Mouse (Mus musculus) gastrocnemius, adult 8-10 months (tissue): ENCODE data around the gene Spg20. TPM values are rescaled to one million over a fixed set of nuclear protein-coding genes. Genes with fewer than 3 reads are reported as not detected.

Experiments
- DNase-seq, 2 experiments: peaks; one replicate each; pipeline ENCODE4 v3.0.0; 2022; ENCODE audit warnings: low spot score in 2 of 2
- total RNA-seq, 4 experiments: library from RNA; stranded (reverse); gene quantifications; 2 replicates each; pipeline ENCODE4 v1.2.4; 2022

Spg20 gene
- 10 to 100 TPM; 24.5 to 33.9 (median 30.1) TPM for total RNA-seq

DNA sequence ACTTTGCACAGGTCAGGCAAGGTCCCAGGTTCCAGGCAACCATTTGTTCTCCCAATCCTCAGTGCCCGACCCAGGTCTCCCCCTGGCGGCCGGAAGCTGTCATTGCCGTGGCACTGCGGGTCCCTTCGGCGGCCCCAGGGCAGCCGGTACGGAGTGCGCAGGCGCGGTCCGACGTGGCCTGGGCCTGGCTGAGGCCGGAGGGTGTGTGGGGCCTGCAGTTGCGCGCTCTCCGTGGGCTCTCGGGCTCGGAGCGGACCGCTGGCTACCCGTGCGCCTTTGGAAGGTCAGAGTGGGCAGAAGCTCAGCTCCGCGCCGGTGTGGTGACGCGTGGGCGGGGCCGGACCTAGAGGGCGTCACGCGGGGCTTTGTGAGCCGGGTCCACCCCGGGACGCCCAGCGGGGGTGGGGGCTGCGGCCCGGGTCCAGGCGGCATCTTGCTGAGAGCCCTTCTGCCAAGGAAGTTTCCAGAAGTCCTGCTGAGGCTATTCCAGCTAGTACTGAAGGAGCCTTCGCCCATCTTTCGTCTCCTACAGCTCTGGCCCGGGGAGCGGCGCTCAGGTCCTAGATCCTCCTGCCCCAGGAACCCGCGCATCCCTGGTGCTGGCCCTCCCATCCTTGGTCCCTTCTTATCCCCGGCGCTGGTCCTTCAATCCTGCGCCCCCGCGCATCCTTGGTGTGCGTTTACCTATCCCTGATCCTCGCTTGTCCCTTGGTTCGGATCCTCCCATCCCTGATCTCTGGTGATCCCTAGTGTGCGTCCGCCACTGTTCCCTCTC is at the start of gene Spg20:
Spg20 (plus strand) TSS at position 174 of the 775 bp plus-strand sequence.
- DNase-seq, result peak; percentile 93 to 94

DNA sequence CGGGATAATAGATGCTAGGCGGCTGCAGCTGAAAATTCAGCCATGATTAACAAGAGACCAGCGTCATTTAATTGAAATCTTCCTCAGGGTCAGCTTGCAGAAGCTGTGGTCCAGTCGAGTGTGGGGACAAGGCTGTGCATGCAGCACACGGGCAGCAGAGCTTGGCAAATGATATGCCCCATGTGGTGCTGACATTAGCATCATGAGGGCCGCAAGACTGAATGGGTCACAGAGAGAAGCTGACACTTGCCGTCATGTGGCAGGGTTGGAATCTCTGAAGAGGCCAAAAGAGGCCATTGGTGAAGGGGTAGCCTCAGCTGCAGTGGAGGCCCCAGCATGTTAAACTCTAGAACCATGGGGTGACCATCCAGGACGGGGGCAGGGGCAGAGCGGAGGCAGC is 49.3 kb upstream of the Spg20 start:
- no peak for DNase-seq

DNA sequence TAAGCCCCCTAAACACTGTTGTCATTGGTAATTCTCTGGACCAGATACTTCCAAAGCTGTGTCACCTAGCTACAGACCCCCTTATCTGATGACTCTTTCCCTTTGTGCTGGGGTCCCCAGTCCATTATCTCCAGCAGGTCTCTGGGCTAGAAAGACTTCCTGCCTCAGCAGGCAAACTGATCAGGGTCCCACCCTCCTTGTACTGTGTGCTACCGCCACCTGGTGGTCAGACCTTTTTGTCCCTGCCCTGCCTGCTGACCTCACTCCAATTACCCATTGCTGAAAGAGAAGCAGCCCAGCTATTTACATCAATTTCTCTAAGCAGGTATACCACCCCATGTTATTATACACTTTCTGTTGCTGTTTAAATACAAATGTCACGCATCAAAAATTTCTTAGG is 47.5 kb upstream of the Spg20 start:
- peak; percentile 14 to 18 for DNase-seq

DNA sequence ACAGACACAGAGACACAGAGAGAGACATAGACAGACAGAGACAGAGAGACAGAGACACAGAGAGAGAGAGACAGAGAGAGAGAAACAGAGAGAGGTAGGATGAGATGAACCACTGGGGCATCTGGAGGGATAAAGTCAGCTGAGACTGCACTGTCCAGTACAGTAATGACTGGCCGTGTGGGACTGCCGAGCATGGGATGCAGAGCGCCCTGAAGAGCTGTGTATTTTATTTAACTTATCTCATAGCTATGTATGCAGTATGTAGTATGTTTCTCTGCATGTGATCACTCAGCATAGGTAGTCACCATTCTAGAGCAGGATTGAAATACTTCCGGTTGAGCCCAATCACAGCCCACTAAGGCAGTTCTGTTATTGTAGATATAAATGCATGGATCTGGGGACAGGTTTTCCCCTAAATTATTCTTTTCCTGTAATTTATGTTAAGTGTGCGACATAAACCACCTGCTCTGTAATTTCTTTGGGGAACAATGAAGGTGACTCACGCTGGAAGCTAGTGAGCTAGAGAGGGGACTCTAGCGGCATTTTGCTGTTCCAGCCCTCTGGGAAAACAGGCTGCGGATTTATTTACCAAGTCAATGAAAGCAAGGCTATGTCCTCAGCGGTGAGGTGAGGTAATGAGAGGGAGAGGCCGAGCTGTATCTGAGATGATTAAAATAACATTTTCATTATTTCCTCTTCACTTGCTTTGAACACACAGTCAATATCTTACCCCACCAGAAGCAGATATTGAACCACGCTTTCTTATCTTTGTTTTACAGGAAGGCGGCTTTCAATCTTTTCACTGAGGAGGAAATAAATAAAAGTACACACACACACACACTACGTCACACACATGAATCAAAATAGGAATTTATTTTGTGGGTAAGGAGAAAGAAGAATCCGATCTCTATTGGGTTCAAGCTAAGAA is 45.9 kb upstream of the Spg20 start:
- no peak for DNase-seq

DNA sequence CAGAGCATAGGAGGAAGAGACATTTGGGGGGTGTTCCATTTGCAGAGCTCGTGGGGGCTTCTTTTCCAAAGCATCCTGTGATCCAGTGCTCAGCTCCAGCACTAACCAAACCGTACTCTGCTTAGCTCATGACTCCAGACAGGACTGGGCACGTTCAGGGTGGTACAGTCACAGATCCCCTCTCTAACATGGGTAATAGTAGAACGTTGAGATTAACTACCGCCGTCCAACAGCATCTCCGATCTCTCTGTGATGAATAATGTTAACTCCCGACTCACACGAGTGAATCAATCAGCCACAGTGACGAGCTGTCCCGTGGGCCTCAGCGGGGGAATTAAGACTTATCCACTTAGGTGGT is 45.3 kb upstream of the Spg20 start:
- no peak for DNase-seq

DNA sequence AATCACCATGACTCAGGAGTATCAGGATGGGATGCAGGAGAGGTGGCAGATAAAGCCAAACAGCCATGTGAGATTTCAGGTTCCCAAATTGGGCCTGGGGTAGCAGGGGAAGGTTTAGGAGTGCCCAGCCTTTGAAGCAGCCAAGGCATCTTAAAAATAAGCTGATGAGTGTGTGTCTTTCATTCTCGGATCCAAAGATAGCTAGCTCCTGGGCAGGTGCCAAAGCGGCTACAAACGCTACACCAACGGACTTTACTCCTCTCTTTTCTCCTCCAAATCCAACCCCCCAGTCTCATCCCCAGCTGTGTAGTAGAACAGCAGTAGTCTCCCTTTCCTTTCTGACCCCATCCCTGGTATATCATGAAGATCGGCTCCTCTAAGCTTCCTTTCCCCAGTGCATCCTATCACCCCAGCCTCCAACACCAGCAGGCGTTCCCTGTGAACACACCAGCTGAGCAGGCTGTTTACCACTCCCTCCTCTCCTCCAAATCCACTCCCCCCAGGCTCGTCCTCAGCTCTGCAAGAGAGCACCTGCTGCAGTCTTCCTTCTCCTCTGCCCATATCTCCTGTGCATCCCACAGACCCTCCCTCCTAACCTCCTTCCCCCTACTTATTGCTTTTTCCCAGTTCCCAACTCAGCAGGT is 44.0 kb upstream of the Spg20 start:
- no peak for DNase-seq

DNA sequence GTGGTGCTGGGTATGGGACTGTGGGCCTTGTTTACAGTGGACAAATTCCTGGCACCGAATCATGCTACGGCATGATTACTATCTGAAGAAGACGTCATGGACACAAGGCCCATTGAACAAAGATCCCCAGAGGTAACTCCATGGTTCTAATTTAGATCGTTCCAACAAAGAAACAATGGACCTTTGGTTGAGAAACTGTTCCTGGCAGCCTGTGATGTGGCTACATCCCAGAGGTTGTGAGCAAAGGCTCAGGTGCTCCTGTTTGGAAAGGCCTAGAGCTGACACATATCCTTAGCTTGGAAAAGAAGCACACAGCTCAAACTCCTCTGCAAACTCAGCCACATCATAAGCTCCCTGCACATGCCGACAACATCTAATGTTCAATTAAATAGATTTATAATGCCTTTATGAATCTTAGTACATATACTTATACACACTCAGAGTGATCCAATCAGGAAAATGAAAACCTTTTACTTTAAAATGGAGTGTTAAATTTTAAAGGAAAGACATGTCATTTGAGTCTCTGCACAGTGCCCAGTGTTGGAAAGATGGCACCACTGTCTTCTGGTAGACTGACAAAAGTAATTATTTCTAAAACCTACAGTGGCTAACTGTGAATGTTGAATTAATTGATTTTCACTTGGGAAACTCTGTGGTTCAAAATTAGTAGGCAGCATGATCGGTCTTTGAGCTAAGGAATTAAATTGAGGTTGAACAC is 37.2 kb upstream of the Spg20 start:
- DNase-seq, result no peak

DNA sequence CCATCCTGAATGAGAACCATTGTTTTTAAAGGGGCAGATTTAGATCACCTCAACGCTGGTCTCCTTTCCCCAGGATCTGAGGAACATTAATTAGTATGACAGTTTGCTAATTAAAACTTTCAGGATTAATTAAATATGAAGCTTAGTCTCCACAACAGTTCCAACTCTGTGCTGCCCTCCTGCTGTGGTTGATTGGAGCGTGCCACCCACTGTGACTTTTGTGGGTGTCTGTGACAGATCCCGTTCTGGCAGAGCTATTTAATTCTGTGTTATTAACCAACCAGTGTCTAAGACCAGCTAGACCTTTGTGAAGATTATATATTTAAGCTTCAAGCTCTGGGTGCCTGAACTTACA is 36.6 kb upstream of the Spg20 start:
- no peak for DNase-seq

DNA sequence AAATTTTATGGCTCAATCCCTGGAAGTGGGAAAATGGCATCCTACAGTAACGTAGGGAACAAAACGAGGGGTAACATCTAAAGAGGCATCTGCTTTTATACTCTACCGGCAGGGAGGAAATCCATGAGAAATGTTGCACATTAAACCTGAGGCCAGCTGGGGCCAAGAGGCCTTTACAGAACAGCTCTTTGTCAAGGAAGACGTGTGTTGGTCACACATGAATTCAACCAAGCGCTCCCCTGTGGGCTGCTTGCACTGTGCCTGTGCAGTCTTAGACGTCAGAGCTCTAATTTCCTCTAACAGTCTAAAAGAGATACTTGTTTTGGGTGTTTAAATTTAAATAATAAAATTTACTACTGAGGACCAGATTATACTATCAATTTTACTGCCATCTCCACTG is 33.7 kb upstream of the Spg20 start:
- no peak for DNase-seq

DNA sequence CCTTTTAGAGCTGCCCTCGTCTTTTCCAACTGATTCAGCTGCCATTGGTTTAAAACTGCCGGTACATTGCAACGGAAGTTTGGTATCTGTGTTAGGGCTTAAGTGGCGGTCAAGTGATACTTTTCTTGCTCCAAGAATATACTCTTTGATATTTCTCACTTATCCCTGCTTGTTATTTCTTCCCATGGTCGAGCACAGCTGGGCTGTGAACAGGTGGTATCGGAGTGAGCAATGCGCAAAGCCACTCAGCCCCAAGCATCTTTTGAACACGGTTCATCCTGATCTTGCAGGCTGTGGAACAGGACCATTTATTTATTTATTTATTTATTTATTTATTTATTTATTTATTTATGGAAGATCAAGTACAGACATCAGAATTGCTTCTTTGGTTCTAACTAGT is 32.3 kb upstream of the Spg20 start:
- DNase-seq, result no peak

DNA sequence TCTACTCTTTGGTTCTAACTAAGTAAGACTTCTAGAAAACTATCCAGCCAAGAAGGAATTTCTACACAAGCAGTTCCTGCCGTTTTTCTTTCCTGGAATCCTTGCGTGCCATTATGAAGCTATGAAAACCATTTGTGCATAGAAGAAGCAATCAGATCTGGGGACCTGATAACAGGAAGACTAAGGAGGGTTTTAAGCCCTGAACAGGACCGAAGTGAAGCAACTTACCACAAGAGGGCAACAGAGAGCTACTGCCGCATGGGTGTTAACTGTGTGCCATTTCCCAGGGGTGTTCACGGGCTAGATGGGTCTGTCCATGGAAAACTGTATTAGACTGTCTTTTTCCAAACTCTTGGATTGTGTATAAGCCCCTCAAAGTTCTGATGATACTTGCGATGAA is 31.9 kb upstream of the Spg20 start:
- peak; percentile 42 to 54 for DNase-seq

DNA sequence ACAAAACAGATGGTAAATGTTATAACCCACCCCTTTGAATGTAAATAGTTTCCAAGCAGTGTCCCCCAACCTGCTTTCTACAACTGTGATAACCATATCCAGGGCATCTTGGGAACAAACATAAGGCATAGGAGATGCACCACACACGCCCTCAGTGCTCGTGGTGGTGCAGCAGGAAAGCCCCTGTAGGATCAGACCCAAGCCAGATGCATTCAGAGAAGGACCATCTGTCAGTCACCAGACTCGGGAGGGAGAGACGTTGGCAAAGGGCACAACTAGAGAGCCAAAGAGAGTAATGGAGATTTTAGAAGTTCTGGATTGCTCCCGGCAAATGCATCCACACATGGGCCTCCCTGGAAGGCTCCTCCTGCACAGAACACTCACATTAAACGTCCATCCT is 27.1 kb upstream of the Spg20 start:
- DNase-seq, result no peak

DNA sequence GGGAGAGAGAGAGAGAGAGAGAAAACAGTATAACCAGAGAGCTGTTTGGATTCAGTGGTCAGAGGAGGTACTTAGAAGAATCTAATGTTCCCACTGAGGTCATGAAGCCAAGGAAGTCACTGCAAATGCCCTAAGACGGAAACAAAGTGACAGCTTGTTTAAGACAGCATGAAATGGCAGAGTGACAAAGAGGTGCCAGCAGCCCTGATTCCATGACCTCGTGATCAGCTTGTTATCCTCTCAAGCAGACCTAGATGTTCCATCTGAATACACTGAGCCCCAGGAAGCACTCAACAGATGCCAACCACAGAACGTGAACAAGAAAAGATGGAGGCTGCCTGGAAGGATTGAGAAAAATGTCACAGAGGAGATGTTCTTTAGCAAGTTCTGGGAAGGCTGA is 26.2 kb upstream of the Spg20 start:
- no peak for DNase-seq

DNA sequence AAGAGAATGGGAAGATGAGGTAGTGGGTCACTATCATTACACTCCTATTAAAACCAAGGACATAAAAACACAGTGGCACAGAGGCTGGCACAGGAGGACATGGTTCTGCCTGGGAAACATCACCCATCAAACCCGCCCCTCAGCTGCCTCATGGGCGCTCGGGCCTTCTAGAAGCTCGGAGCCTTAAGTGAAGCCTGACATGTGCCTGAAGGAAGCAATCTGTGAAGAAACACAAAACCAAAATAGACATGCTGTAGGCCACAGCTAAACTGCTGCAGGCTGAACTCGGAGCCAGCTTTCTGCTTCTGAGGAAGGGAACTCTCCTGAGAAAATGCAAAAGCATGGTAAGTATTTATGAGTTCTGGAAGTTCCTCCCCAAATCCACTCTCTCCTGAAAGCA is 25.0 kb upstream of the Spg20 start:
- no peak for DNase-seq

DNA sequence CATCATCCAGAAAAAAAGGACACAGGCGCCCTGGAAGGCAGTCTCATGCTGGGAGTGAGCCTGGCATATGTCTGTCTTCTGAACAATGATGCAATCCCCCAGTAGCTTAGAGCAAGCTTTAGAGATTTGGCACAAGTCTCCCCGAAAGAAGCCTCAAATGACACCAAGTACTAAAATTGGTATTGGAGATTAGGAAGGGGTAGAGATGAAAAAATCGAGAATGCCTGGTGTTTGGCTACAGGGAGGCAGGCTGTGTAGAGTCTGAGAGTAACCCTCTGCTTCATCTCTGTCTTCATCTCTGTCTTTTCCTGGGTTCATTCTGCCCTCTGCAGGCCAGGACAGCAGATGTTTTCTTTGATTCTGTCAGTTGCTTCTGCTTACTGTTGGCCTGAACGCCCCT is 24.5 kb upstream of the Spg20 start:
- DNase-seq, result no peak

DNA sequence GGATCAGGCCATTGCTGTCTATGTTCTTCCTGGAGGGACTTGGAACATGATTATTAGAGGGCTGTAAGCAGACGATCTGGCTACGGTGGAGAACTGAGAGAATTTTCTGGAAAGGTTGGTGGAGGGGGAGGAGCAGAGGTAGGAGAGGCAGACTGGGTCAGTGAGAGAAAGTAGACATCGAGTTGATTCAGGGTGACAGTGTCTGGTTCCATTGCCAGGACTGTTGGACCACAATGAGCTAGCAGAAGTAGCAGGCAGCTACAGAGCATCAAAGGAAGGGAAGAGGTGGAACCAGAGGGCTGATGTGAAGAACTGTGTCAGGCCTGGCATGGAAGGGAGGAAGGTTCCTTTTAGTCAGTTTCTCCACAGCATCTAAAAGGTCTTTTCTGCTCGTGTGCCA is 23.5 kb upstream of the Spg20 start:
- DNase-seq, result no peak

DNA sequence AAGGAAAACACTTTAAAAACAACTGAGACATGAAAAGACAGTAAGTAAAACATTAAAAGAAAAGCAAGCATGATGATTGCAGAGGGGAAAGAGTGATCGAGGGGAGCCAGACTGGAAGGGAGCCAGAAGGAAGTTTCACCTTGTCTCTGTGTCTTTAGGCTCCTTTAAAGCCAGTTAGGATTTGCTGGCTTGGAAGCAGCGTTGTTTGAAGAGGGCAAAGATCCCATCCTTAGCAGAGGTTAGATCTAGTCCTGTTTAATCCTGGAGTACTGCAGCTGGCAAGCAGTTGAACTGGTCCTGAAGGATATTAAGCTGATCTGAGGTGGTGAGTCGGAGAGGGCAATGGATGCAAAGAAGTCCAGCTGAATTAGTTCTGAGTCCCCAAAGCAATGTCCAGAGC is 23.1 kb upstream of the Spg20 start:
- no peak for DNase-seq

DNA sequence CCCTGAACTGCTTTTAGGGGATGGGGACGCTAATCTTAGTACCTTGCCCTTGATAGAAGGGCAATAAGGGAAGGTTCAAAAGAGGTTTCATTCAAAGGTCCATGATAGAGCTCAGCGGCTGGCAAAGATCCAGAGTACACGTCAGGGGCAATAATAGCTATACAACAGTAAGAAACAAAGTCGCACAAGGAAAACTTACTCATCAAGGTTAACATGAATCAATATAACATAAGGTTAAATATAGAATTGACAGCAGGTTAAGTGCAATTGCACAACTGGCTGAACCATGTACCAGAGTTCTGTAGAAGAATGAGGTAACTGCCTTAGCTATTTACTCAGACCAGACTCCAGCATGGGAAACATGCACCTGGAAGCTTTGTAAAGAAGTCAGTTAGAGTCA is 22.6 kb upstream of the Spg20 start:
- no peak for DNase-seq

DNA sequence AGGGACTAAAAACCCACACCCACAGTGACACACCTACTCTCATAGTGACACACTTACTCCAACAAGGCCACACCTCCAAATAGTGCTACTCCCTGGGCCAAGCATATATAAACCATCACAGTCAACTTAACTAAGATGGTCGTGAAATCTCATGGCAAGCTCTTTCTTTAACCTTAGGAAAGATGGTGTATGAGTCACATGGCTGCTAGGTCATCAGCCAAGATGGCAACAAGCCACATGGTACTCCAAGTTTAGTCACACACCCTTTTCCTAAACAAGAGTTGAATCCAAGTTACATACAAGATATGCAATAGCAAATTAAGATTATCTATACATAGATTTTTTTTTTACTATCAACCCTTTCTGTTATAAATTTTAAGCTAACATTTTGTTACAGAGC is 18.7 kb upstream of the Spg20 start:
- no peak for DNase-seq

DNA sequence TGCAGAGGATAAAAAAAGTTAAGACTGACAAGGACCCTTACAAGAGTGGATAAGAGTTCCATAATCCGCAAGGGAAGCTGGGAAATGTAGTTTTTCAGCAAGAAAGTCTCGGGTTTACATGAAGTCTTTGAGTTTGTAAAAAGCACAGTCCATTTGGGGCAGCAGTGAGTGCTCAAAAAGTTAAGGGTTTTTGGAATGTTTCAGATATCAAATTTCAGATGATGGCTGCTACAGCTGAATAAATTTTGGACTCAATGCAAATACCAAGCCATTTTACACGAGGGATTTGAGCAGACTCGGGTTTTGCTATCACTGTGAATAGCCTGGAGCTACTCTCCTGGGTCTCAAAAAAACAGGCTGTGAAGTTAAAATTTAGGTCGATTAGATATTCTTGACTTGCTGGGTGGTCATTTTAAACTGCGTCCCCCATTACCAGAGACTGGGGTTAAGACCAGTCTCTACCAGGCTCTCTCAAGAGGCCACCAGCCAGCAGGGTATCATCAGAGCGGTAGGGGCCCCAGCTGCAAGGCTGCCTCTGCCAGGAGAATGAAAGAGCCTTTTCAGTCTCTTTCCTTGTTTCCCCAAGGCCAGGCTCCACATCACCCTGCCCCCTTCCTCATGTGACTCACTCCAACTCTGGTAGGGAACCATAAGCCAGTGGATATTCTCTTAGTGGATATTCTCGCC is 15.8 kb upstream of the Spg20 start:
- DNase-seq, result no peak

DNA sequence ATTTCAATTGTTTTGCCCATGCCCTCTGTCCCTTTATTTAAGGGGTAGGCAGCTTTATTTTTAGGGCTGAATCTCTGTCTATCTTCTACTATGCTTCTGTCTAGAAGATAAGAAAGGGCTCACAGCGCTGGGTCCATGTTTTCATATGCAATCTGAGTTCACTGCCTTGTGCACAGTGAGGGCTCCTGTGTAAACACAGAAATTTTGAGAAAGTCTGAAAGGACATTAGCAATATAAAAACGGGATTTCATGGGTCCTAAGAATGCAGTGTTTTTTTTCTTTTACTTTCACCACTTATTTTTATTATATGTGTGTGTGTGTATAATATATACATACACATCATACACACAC is 15.3 kb upstream of the Spg20 start:
- no peak for DNase-seq
